11 mouse cellular contexts compared by ENCODE assay signal in genomic region chr6:118605974-118606373, GRCm38 (mm10). TPM values are rescaled to one million over a fixed set of nuclear protein-coding genes. Genes with fewer than 3 reads are reported as not detected.
A peak's percentile ranks its signal among the peaks of the same experiment; 100 is the strongest.
DNase-seq lines count a peak whose midpoint lies in the region; ATAC-seq and TF ChIP-seq lines count a peak whose summit lies in the region.
"Had no signal": no experiment of that assay in that cellular context is flagged by ENCODE, and none has a peak within 500 bp of the region (broad histone marks: within the 10 kb centered on the region; RNA-seq: fewer than 3 reads in every experiment).

No protein-coding gene starts in this region.

- H3K27ac ChIP-seq in liver, postnatal 0 days (ENCODE audit: low read depth), result no peak overlapping the region
- no peak overlapping the region for H3K27ac ChIP-seq in ES-Bruce4 (ENCODE audit: insufficient read depth, low read length)
- H3K27ac ChIP-seq: embryonic facial prominence, embryonic 12.5 days had no signal

- no peaks in the 10 kb centered on the region for H3K27me3 ChIP-seq in liver, postnatal 0 days (ENCODE audit: insufficient read depth, low read length)
- H3K27me3 ChIP-seq in ES-Bruce4 (ENCODE audit: control insufficient read depth, insufficient read depth, low read length, poor library complexity, severe bottlenecking), result no peaks in the 10 kb centered on the region
- H3K27me3 ChIP-seq: embryonic facial prominence, embryonic 12.5 days had no signal

- peak; percentile 40 for TF ChIP-seq CTCF in liver, postnatal 0 days (IDR thresholded peaks at IDR 0.05; ENCODE audit: low read depth)
- TF ChIP-seq CTCF in ES-Bruce4 (IDR thresholded peaks at IDR 0.05; ENCODE audit: low read depth, low read length), result peak; percentile 39

- 53% methylated on average over 7 of the region's 7 CpGs for WGBS in liver, postnatal 0 days (ENCODE audit: insufficient replicate concordance)

- H3K4me2 ChIP-seq in liver, postnatal 0 days (ENCODE audit: low read depth, low read length), result no peak overlapping the region
- H3K4me2 ChIP-seq: embryonic facial prominence, embryonic 12.5 days had no signal

- no peaks in the 10 kb centered on the region for H3K4me1 ChIP-seq in liver, postnatal 0 days (ENCODE audit: insufficient read depth)
- H3K4me1 ChIP-seq in ES-Bruce4 (ENCODE audit: control insufficient read depth, insufficient read depth, low read length), result no peaks in the 10 kb centered on the region
- H3K4me1 ChIP-seq: embryonic facial prominence, embryonic 12.5 days had no signal

- no peak overlapping the region for H3K9ac ChIP-seq in liver, postnatal 0 days (replicated peaks)
- H3K9ac ChIP-seq in ES-Bruce4 (ENCODE audit: low read depth, poor library complexity, severe bottlenecking), result no peak overlapping the region
- H3K9ac ChIP-seq: embryonic facial prominence, embryonic 12.5 days had no signal

- H3K36me3 ChIP-seq in liver, postnatal 0 days (replicated peaks; ENCODE audit: insufficient read depth, low read length), result no peaks in the 10 kb centered on the region
- H3K36me3 ChIP-seq in ES-Bruce4 (ENCODE audit: control insufficient read depth, insufficient read depth, low read length, poor library complexity, severe bottlenecking), result no peaks in the 10 kb centered on the region

- TF ChIP-seq POLR2A in ES-Bruce4 (IDR thresholded peaks at IDR 0.05; ENCODE audit: insufficient read depth, low read length), result no peak

- intact Hi-C loops in heart, postnatal 25 days (cut with DNase I), result no loop called here

- no peaks in the 10 kb centered on the region for H3K9me3 ChIP-seq in liver, postnatal 0 days (ENCODE audit: low read length)
- no peaks in the 10 kb centered on the region for H3K9me3 ChIP-seq in ES-Bruce4 (replicated peaks; ENCODE audit: control insufficient read depth, insufficient read depth, low read length, poor library complexity, severe bottlenecking)
- H3K9me3 ChIP-seq: embryonic facial prominence, embryonic 12.5 days had no signal

- TF ChIP-seq EP300 in liver, postnatal 0 days (IDR thresholded peaks at IDR 0.05; ENCODE audit: low read depth), result no peak
- no peak for TF ChIP-seq EP300 in ES-Bruce4 (IDR thresholded peaks at IDR 0.05; ENCODE audit: insufficient read depth, low read depth, low read length)

- peak; percentile 13 for DNase-seq in embryo, embryonic 11 days
- no peak for DNase-seq in embryo, embryonic 10 days (ENCODE audit: low spot score)
- DNase-seq in liver, postnatal 0 days, result no peak
- DNase-seq in liver, result no peak
- peak; percentile 51 for DNase-seq in cerebellum, adult 9-10 months
- no peak for DNase-seq in ovary, postnatal 14 days (ENCODE audit: low spot score)
- no peak for DNase-seq in heart, postnatal 25 days (ENCODE audit: low spot score)
- DNase-seq: right cerebral cortex, adult 18-20 months had no signal

- no peak overlapping the region for H3K4me3 ChIP-seq in liver, postnatal 0 days (ENCODE audit: low read depth, low read length)
- no peak overlapping the region for H3K4me3 ChIP-seq in ES-Bruce4 (ENCODE audit: low read depth, low read length)
- H3K4me3 ChIP-seq: embryonic facial prominence, embryonic 12.5 days; myocyte had no signal

- no peak for ATAC-seq in liver, postnatal 0 days

RNA-seq across cellular contexts. Expression of gene Ankrd26, which starts 43.9 kb away (rescaled TPM):
- 3.8 and 5.6 TPM in 2 replicates for polyA plus RNA-seq in liver, postnatal 0 days (2015; fragmentation: Nextera tagmentation; extraction: Ambion mirVana)
- polyA plus RNA-seq in ES-Bruce4 (2011; ENCODE audit: insufficient read depth, insufficient read length, low read depth, missing spikeins), result 10.6 and 14.0 TPM in 2 replicates
- 1 to 10 TPM; 1.9 to 2.0 TPM for total RNA-seq in heart, postnatal 25 days (2021)

Comparison
In these comparisons a context has a peak if more than half of its experiments do, and no peak if none do; other contexts are left out.
1. DNase-seq: peak in embryo, embryonic 11 days (single experiment) and cerebellum, adult 9-10 months (single experiment); none in embryo, embryonic 10 days (single experiment), liver, postnatal 0 days (single experiment), liver (single experiment), ovary, postnatal 14 days (single experiment) and heart, postnatal 25 days (single experiment).